Mouse (Mus musculus) v-Abl transformed pro-B cells (cell line): ENCODE measurements at regions not wholly inside any gene's neighbourhood (a gene's known extent, or its start where the extent isn't known, plus 50 kb on each side); places are given as distances from the start of the nearest gene placed in this dataset.

Source experiments
- in situ Hi-C, 2 experiments: fragments of 400-800 bp; cut with MboI; formaldehyde crosslinking; loops; one replicate each; pipeline ENCODE4 v1.15.1; 2025; ENCODE audit not compliant: unreplicated experiment in 2 of 2

DNA sequence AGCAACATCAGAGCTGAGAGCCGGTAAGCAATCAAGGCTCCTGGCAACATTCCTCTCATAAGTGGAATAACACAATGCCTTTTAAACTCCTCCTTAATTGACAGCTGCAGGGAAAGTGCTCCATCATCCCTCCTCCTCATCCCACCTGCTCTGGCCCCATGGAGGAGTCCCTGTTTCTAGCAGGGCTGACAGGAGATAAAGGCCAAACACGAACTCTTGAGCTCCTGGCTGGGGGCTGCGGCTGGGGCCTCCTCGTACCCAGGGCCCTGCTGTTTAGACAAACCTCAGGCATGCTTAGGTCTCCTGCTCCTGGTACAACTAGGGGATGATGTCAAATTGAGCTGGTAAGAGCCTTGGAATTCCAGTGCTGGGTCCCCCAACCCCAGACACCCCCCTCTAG, 66.2 kb upstream of the Podxl start:
- in situ Hi-C loops = loop anchor here in 1 of 2 experiments (25.0 kb wide), 1 partner anchor 568 kb away; no protein-coding TSS in a partner anchor

DNA sequence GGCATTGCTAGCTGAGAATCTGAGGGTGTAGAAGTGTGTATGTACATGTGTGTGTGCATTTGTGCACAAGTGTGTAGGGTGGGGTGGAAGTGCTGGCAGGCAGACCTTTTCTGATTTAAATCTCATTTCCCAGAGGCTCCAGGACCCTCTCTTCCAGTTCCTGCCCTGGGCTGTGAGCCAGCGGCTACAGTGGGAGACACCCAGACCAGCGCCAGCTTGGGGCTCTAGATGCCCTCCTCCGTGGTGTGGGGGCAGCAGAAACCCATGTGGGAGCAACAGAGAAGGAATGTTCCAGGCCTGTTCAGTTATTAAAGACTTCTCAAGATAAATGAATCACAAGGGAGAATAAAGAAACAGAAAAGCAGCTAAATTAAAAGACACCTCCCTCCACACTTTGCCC, 64.1 kb upstream of the Podxl start:
- in situ Hi-C loops = loop anchor here in 1 of 2 experiments (25.0 kb wide), 1 partner anchor 566 kb away; no protein-coding TSS in a partner anchor

- in situ Hi-C loops = loop anchor here in 1 of 2 experiments (25.0 kb wide), 1 partner anchor 563 kb away; no protein-coding TSS in a partner anchor
These were observed 61.3 kb upstream of the Podxl start for GRCm38 (mm10) chr6:31625055-31625454.

DNA sequence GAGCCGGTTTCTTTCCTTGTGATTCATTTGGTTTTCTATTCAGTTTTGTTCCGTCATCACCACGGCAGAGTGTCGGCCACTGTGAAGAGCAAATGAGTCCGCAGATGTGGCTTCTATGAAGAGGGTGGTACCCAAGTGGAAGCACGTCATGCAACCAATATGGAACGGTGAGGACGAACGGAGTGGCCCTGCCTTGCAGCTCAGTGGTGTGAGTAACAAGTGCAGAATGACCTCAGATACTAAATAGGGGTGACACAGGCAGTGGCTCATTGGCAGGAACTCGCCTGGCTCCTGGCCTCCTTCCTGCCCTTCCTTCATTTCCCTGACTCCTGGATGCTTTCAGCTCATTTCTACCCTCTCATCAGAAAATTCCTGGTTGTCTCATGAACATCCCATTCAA, 60.6 kb upstream of the Podxl start:
- in situ Hi-C loops = no loop called here

- in situ Hi-C loops = no loop called here
These were observed 57.2 kb upstream of the Podxl start for GRCm38 (mm10) chr6:31621023-31621422.

- in situ Hi-C loops = no loop called here
These were observed 55.1 kb upstream of the Podxl start for GRCm38 (mm10) chr6:31618852-31619251.

DNA sequence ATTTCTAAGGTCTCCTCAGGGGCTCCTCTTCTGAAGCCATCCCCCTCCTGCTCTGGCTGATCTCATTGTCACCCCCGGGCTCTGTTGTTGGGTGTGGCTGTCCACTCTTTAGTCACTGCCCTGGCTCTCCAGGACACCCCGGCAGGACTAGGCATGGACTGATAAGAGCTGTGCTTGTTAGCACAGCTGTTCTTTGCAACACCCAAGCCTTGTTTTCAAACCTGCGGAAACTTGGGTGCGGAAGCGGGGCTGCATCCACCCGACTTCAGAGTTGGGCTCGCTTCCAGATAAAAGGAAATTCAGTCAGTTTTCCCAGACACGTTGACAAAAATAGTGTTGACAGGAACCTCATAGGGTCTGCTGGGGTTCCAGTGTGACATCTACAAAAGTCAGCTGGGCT, 53.6 kb upstream of the Podxl start:
- in situ Hi-C loops = no loop called here

GRCm38 (mm10) chr6:31615426-31615970, 51.7 kb upstream of the Podxl start:
- in situ Hi-C loops = no loop called here

- in situ Hi-C loops = no loop called here
These were observed 50.8 kb upstream of the Podxl start for GRCm38 (mm10) chr6:31614563-31614962.

DNA sequence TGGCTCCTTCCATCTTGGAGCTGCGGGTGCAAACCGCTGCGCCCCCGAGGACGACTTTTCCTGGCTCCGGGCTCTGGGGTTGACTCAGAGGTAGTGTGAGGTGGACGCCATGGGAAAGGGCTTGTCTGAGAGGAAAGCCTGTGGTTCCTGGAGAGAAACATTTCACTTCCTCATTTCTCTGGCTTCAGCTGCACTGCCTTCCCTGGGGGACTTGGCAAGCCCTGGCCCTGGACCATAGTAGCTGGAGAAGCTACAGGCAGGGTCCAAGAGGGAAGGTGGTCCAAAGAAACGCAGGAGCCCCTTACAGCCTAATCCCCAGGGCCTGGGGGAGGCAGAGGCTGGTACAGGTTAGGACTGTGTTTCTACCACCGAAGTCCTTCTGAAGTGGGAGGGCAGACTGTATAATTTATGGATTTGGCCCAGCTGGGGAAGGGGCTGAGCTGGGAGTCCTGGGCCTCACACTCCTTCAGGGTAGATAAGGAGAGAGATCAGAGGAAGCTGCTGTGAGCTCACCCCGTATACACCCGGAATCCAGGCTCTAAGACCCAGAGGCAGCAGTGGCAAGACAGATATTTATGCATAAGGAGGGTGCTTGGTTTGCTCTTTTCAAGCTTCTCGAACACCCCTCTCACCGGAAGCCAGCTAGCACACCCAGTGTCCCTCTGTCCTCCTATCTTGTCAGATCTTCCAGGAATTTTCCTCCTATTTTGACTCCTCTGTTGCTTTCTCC, 50.0 kb upstream of the Podxl start:
- in situ Hi-C loops = no loop called here
